Mouse (Mus musculus) adrenal gland, adult (tissue): ENCODE results near the gene Prc1.
A peak's percentile ranks its signal among the peaks of the same experiment; 100 is the strongest.
"Not testable (repeated sequence)": the region's sequence is repeated elsewhere in the genome, so short reads cannot be mapped to it uniquely, and the experiment has no call there.

Experiments
- DNase-seq, 2 experiments: peaks; one replicate each; pipeline ENCODE4 v3.0.0; 2022 to 2023; ENCODE audit warnings: low spot score in 1 of 2; ENCODE audit not compliant: inconsistent age in 2 of 2

The Prc1 gene

GRCm38 (mm10) chr7:80283226-80283918, 10.9 kb upstream of the Prc1 start:
- DNase-seq: no peak

- DNase-seq: no peak
These were observed 9.9 kb upstream of the Prc1 start for GRCm38 (mm10) chr7:80284391-80284790.

- DNase-seq: no peak
These were observed 8.5 kb upstream of the Prc1 start for GRCm38 (mm10) chr7:80285725-80286124.

- DNase-seq: no peak
These were observed 6.5 kb upstream of the Prc1 start for GRCm38 (mm10) chr7:80287736-80288135.

GRCm38 (mm10) chr7:80294764-80295648, 756 bp downstream of the Prc1 start:
- DNase-seq: no peak

- DNase-seq: no peak
These were observed 2.2 kb downstream of the Prc1 start for GRCm38 (mm10) chr7:80296462-80296861.

- no peak for DNase-seq
These were observed 2.8 kb downstream of the Prc1 start for GRCm38 (mm10) chr7:80297041-80297440.

- DNase-seq: no peak
These were observed 4.5 kb downstream of the Prc1 start for GRCm38 (mm10) chr7:80298754-80299153.

- DNase-seq: peak in 1 of 2 experiments; percentile 43
These were observed 5.3 kb downstream of the Prc1 start for GRCm38 (mm10) chr7:80299568-80299967.

- no peak for DNase-seq
These were observed 7.3 kb downstream of the Prc1 start for GRCm38 (mm10) chr7:80301522-80301921.

GRCm38 (mm10) chr7:80307766-80308165, 13.5 kb downstream of the Prc1 start:
- no peak for DNase-seq

- no peak for DNase-seq
These were observed 16.5 kb downstream of the Prc1 start for GRCm38 (mm10) chr7:80310771-80311170.

GRCm38 (mm10) chr7:80315733-80316132, 21.5 kb downstream of the Prc1 start:
- no peak for DNase-seq

GRCm38 (mm10) chr7:80317439-80318115, 23.3 kb downstream of the Prc1 start:
- no peak for DNase-seq

- no peak for DNase-seq
These were observed 24.4 kb downstream of the Prc1 start for GRCm38 (mm10) chr7:80318670-80319069.

- no peak for DNase-seq
These were observed 25.7 kb downstream of the Prc1 start for GRCm38 (mm10) chr7:80319846-80320496.

GRCm38 (mm10) chr7:80323336-80323735, 29.1 kb downstream of the Prc1 start:
- DNase-seq: no peak

- peak; percentile 95 to 99 for DNase-seq
These were observed 30.0 kb downstream of the Prc1 start, which contains the start of gene Rccd1 for GRCm38 (mm10) chr7:80324043-80324815. TSS of gene Rccd1 (minus strand) at chr7:80324454.

GRCm38 (mm10) chr7:80324816-80325119, 30.5 kb downstream of the Prc1 start:
- not testable (repeated sequence) for DNase-seq

- peak in 1 of 2 experiments; percentile 44 for DNase-seq
These were observed 31.1 kb downstream of the Prc1 start for GRCm38 (mm10) chr7:80325292-80325868.
